Mouse (Mus musculus) heart, postnatal 14 days (tissue): Measurements from ENCODE around the gene Bpifb9a. TPM values are rescaled to one million over a fixed set of nuclear protein-coding genes. Genes with fewer than 3 reads are reported as not detected.
"Not testable (repeated sequence)": the region's sequence is repeated elsewhere in the genome, so short reads cannot be mapped to it uniquely, and the experiment has no call there.

Experiments used
- DNase-seq, 2 experiments: peaks; one replicate each; pipeline ENCODE4 v3.0.0; 2021 to 2022
- intact Hi-C: fragments of 180-260 bp; cut with DNase I; formaldehyde crosslinking; loops from one replicate; pipeline ENCODE4 v1.15.1; 2025
- long read RNA-seq, 2 experiments: library from polyadenylated mRNA; stranded (forward); transcript quantifications; one replicate each; pipeline ENCODE4 v2.0.0; 2021
- total RNA-seq, 2 experiments: library from RNA; stranded (reverse); gene quantifications; 2 replicates each; pipeline ENCODE4 v1.2.3; 2021

The Bpifb9a gene
- not detected for total RNA-seq
- long read RNA-seq, experiment 1, result 0 reads
- long read RNA-seq, experiment 2, result 0 reads

- DNase-seq, intact Hi-C loops: not testable (repeated sequence)
These were observed at the start of gene Bpifb9a for GRCm38 (mm10) chr2:154257554-154257953. Gene Bpifb9a, plus strand, starts transcription at chr2:154257854.

GRCm38 (mm10) chr2:154209112-154209511 lies 48.5 kb upstream of the Bpifb9a start:
- intact Hi-C loops, result loop anchor here (5.0 kb wide), 1 partner anchor 37 kb away; no protein-coding TSS in a partner anchor
- DNase-seq, result no peak

GRCm38 (mm10) chr2:154211121-154211520 lies 46.5 kb upstream of the Bpifb9a start:
- intact Hi-C loops, result loop anchor here (5.0 kb wide), 1 partner anchor 161 kb away; the partner anchor contains the start of gene Cdk5rap1
- DNase-seq, result no peak

GRCm38 (mm10) chr2:154211881-154212280 lies 45.8 kb upstream of the Bpifb9a start:
- intact Hi-C loops, result loop anchor here (5.0 kb wide), 1 partner anchor 160 kb away; the partner anchor contains the start of gene Cdk5rap1
- DNase-seq, result no peak

- DNase-seq, result peak; percentile 80 to 86
- intact Hi-C loops, result loop anchor here (2.0 kb wide), 1 partner anchor 76 kb away; no protein-coding TSS in a partner anchor
These were observed 42.5 kb upstream of the Bpifb9a start for GRCm38 (mm10) chr2:154215191-154215590.

- no peak for DNase-seq
- intact Hi-C loops, result no loop called here
These were observed 37.7 kb upstream of the Bpifb9a start for GRCm38 (mm10) chr2:154219950-154220349.

GRCm38 (mm10) chr2:154223265-154223916 lies 34.3 kb upstream of the Bpifb9a start, which contains the start of gene Bpifb5:
Gene Bpifb5, plus strand, starts transcription at chr2:154223742.
- intact Hi-C loops, result no loop called here
- DNase-seq, result peak in 1 of 2 experiments; percentile 29

GRCm38 (mm10) chr2:154223917-154224273 lies 33.8 kb upstream of the Bpifb9a start:
- DNase-seq, result no peak
- intact Hi-C loops, result no loop called here

- intact Hi-C loops, result no loop called here
These were observed 30.7 kb upstream of the Bpifb9a start for GRCm38 (mm10) chr2:154226991-154227390.

GRCm38 (mm10) chr2:154227830-154228229 lies 29.8 kb upstream of the Bpifb9a start:
- intact Hi-C loops, result no loop called here

More at GRCm38 (mm10) chr2:154226991-154227390, 30.7 kb upstream of the Bpifb9a start:
- DNase-seq, result no peak

GRCm38 (mm10) chr2:154233426-154233825 lies 24.2 kb upstream of the Bpifb9a start:
- DNase-seq, result no peak
- intact Hi-C loops, result no loop called here

More at GRCm38 (mm10) chr2:154227830-154228229, 29.8 kb upstream of the Bpifb9a start:
- DNase-seq, result no peak

- DNase-seq, result no peak
- intact Hi-C loops, result no loop called here
These were observed 16.9 kb upstream of the Bpifb9a start for GRCm38 (mm10) chr2:154240771-154241170.

GRCm38 (mm10) chr2:154242726-154243125 lies 14.9 kb upstream of the Bpifb9a start:
- DNase-seq, intact Hi-C loops: not testable (repeated sequence)

- no peak for DNase-seq
- intact Hi-C loops, result no loop called here
These were observed 14.2 kb upstream of the Bpifb9a start for GRCm38 (mm10) chr2:154243356-154244036.

- no peak for DNase-seq
- intact Hi-C loops, result no loop called here
These were observed 12.3 kb upstream of the Bpifb9a start for GRCm38 (mm10) chr2:154245322-154245721.

- DNase-seq, intact Hi-C loops: not testable (repeated sequence)
These were observed 2.4 kb upstream of the Bpifb9a start for GRCm38 (mm10) chr2:154255254-154255653.

GRCm38 (mm10) chr2:154255770-154256169 lies 1.9 kb upstream of the Bpifb9a start:
- intact Hi-C loops, result no loop called here
- no peak for DNase-seq

GRCm38 (mm10) chr2:154264397-154264796 lies 6.7 kb downstream of the Bpifb9a start:
- intact Hi-C loops, DNase-seq: not testable (repeated sequence)

- intact Hi-C loops, result loop anchor here (2.0 to 5.0 kb wide), 2 partner anchors 77 to 120 kb away; no protein-coding TSS in a partner anchor
- DNase-seq, result not testable (repeated sequence)
These were observed 34.2 kb downstream of the Bpifb9a start for GRCm38 (mm10) chr2:154291866-154292265.

GRCm38 (mm10) chr2:154292833-154293232 lies 35.2 kb downstream of the Bpifb9a start:
- no peak for DNase-seq
- intact Hi-C loops, result loop anchor here (5.0 kb wide), 1 partner anchor 121 kb away; no protein-coding TSS in a partner anchor

- intact Hi-C loops, result loop anchor here (5.0 kb wide), 1 partner anchor 122 kb away; no protein-coding TSS in a partner anchor
- DNase-seq, result peak; percentile 22 to 61
These were observed 37.1 kb downstream of the Bpifb9a start for GRCm38 (mm10) chr2:154294746-154295145.
